Mouse (Mus musculus): ENCODE data around the gene BC024978.

DNA sequence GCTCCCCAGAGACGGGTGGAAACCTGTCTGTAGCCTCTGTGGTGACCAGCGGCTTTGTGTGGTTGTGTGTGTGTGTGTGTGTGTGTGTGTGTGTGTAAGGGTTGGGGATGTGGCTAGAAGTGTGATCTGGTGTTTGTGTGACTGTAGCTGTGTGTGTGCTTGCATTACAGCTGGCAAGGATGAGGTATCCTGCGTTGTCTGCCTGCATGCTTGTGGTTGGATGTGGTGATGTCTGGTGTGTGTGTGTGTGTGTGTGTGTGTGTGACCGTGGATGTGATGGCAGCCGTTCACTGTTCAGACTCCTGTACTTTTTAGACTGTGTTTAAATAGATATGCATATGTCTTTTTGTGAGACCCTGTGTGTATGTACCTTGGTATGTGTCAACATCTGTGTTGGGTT, 64.2 kb downstream of the BC024978 start:
- TF ChIP-seq GATA1 (IDR thresholded peaks at IDR 0.05; ENCODE audit: borderline replicate concordance, low read length) (no peak), FLI1 (IDR thresholded peaks at IDR 0.05; ENCODE audit: low read length) (no peak)
